Mouse (Mus musculus) C2C12 (cell line): ENCODE results near the gene Rhoq. TPM values are rescaled to one million over a fixed set of nuclear protein-coding genes. Genes with fewer than 3 reads are reported as not detected.

Source experiments
- H3K27me3 ChIP-seq: one replicate; pipeline ENCODE4 v1.6.1; 2011; ENCODE audit not compliant: control insufficient read depth, insufficient read depth, insufficient read length
- H3K36me3 ChIP-seq: one replicate; pipeline ENCODE4 v1.6.1; 2011; ENCODE audit not compliant: control insufficient read depth, insufficient read depth
- H3K4me3 ChIP-seq: one replicate; pipeline ENCODE4 v1.5.1; 2011; ENCODE audit warnings: mild to moderate bottlenecking, control low read depth; ENCODE audit not compliant: poor library complexity, insufficient read depth, severe bottlenecking
- H3K79me2 ChIP-seq: one replicate; pipeline ENCODE4 v1.6.1; 2011; ENCODE audit not compliant: control insufficient read depth, insufficient read depth
- H3K79me3 ChIP-seq: one replicate; pipeline ENCODE4 v1.6.1; 2011; ENCODE audit warnings: low read depth, control low read depth
- H3ac ChIP-seq: one replicate; pipeline ENCODE3; 2011; ENCODE audit warnings: low read depth; ENCODE audit not compliant: control insufficient read depth, insufficient read length
- CEBPB ChIP-seq: IDR thresholded peaks from one replicate; pipeline ENCODE4 v1.6.1; 2011; ENCODE audit warnings: low read depth, mild to moderate bottlenecking, control low read depth, moderate library complexity
- CTCF ChIP-seq: IDR thresholded peaks from one replicate; pipeline ENCODE4 v1.5.1; 2011; ENCODE audit not compliant: control insufficient read depth, insufficient read depth, insufficient read length
- FOSL1 ChIP-seq: IDR thresholded peaks from one replicate; pipeline ENCODE4 v1.8.0; 2011; ENCODE audit warnings: mild to moderate bottlenecking, low read length; ENCODE audit not compliant: poor library complexity, insufficient read depth, severe bottlenecking
- MAX ChIP-seq: IDR thresholded peaks from one replicate; pipeline ENCODE4 v1.6.1; 2011; ENCODE audit warnings: mild to moderate bottlenecking, control low read depth
- MYOD1 ChIP-seq: IDR thresholded peaks from one replicate; pipeline ENCODE4 v1.6.1; 2011; ENCODE audit warnings: low read depth; ENCODE audit not compliant: control insufficient read depth, insufficient read length
- MYOG ChIP-seq: IDR thresholded peaks from one replicate; pipeline ENCODE4 v1.6.1; 2011; ENCODE audit not compliant: control insufficient read depth, insufficient read length; ENCODE audit errors: extremely low read depth
- USF1 ChIP-seq: IDR thresholded peaks from one replicate; pipeline ENCODE4 v1.6.1; 2011; ENCODE audit warnings: low read depth, mild to moderate bottlenecking, control low read depth, moderate library complexity
- polyA plus RNA-seq: library from polyadenylated mRNA; unstranded; fragments of >200 nt; fragmentation: generic; extraction: Trizol; gene quantifications from one replicate; pipeline ENCODE4 v1.2.1, GENCODE M21; 2012; ENCODE audit warnings: missing spikeins

Gene Rhoq
- polyA plus RNA-seq, 1 experiment, result 10.5 TPM

GRCm38 (mm10) chr17:87025269-87025949, 62.5 kb downstream of the Rhoq start, which contains the start of the genes Pigf and Cript:
TSS of gene Pigf (minus strand) at chr17:87025406.
TSS of gene Cript (plus strand) at chr17:87025550.
- Histone ChIP-seq H3K36me3 (peaks cover 20% of the 10 kb centered on the region), H3K79me2 (peaks cover 39% of the 10 kb centered on the region), H3ac (peak within 1 kb of the TSS; percentile 93), H3K27me3 (no peaks in the 10 kb centered on the region), H3K4me3 (peak within 1 kb of the TSS; percentile 98), H3K79me3 (peaks cover 11% of the 10 kb centered on the region)
- TF ChIP-seq MYOG (no peak), FOSL1 (no peak), MYOD1 (no peak), CEBPB (no peak), CTCF (no peak), USF1 (no peak), MAX (no peak)

GRCm38 (mm10) chr17:87036141-87037073, 73.5 kb downstream of the Rhoq start:
- H3ac ChIP-seq, result no peak overlapping the region
- H3K79me2 ChIP-seq, result no peaks in the 10 kb centered on the region
- no peaks in the 10 kb centered on the region for H3K27me3 ChIP-seq
- TF ChIP-seq CTCF (peak; percentile 20), CEBPB (no peak)
- peaks cover 13% of the 10 kb centered on the region for H3K36me3 ChIP-seq
- H3K4me3 ChIP-seq, result no peak overlapping the region
- no peaks in the 10 kb centered on the region for H3K79me3 ChIP-seq

GRCm38 (mm10) chr17:87038496-87038895, 75.6 kb downstream of the Rhoq start:
- H3K27me3 ChIP-seq, result no peaks in the 10 kb centered on the region
- H3K4me3 ChIP-seq, result no peak overlapping the region
- no peaks in the 10 kb centered on the region for H3K79me3 ChIP-seq
- H3ac ChIP-seq, result no peak overlapping the region
- peaks cover 13% of the 10 kb centered on the region for H3K36me3 ChIP-seq
- no peaks in the 10 kb centered on the region for H3K79me2 ChIP-seq
- TF ChIP-seq MAX (no peak), MYOG (no peak), CTCF (no peak), CEBPB (no peak), FOSL1 (no peak), USF1 (no peak), MYOD1 (no peak)

GRCm38 (mm10) chr17:87041739-87042138, 78.9 kb downstream of the Rhoq start:
- no peak overlapping the region for H3ac ChIP-seq
- H3K79me2 ChIP-seq, result no peaks in the 10 kb centered on the region
- H3K27me3 ChIP-seq, result no peaks in the 10 kb centered on the region
- no peak for TF ChIP-seq CEBPB
- no peak for TF ChIP-seq MAX
- no peak for TF ChIP-seq MYOG
- no peak for TF ChIP-seq USF1
- TF ChIP-seq MYOD1, result no peak
- TF ChIP-seq CTCF, result no peak
- no peak for TF ChIP-seq FOSL1
- H3K4me3 ChIP-seq, result no peak overlapping the region
- no peaks in the 10 kb centered on the region for H3K36me3 ChIP-seq
- H3K79me3 ChIP-seq, result no peaks in the 10 kb centered on the region

- Histone ChIP-seq H3K36me3 (no peaks in the 10 kb centered on the region), H3K27me3 (no peaks in the 10 kb centered on the region), H3K4me3 (no peak overlapping the region), H3K79me2 (no peaks in the 10 kb centered on the region), H3ac (no peak overlapping the region), H3K79me3 (no peaks in the 10 kb centered on the region)
- peak; percentile 99 for TF ChIP-seq CTCF
- no peak for TF ChIP-seq MAX
- TF ChIP-seq FOSL1, result no peak
Measured at GRCm38 (mm10) chr17:87044364-87044763, 81.5 kb downstream of the Rhoq start.
